17 mouse cellular contexts compared by ENCODE assay signal in the genomic region with DNA sequence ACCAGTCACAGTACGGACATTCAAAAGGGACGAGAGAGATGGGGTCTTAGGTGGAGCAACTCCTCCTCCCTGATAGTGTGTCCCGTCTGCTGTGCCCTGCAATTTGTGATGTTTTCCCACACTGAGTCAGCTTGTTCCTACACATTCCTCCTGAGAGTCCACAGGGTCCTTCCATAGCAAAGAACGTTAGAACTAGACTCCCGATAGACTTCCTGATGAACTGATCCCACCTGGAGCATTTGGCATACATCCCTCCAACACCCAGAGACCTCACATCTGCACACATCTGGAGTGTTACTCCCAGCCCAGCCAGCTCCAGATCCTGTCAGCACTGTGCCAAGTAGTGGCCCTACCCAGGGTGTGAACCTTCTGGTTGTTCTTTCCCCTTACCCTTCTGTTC.
"Had no signal": no experiment of that assay in that cellular context is flagged by ENCODE, and none has a peak within 500 bp of the region (broad histone marks: within the 10 kb centered on the region; RNA-seq: fewer than 3 reads in every experiment).

No protein-coding gene starts in this region.

- ATAC-seq: liver, postnatal 0 days; lung, postnatal 0 days; midbrain, embryonic 15.5 days had no signal

- H3K4me1 ChIP-seq: megakaryocyte, embryonic 14.5 days; stomach, embryonic 15.5 days had no signal

- H3K27me3 ChIP-seq: lung, embryonic 15.5 days; megakaryocyte, embryonic 14.5 days; midbrain, embryonic 12.5 days; midbrain, embryonic 15.5 days; neural tube, embryonic 12.5 days; stomach, embryonic 15.5 days had no signal

- H3K9ac ChIP-seq: liver, postnatal 0 days; lung, embryonic 15.5 days; midbrain, embryonic 12.5 days; midbrain, embryonic 15.5 days; neural tube, embryonic 12.5 days; stomach, embryonic 15.5 days had no signal

- DNase-seq: liver, postnatal 0 days; lung, adult 2 months; lung, postnatal 14 days; lung, postnatal 36 days; right cerebral cortex, postnatal 14 days; thymus, adult 2 months; thymus, postnatal 25 days; thymus, postnatal 4 days had no signal

- H3K4me3 ChIP-seq: lung, embryonic 15.5 days; megakaryocyte, embryonic 14.5 days; midbrain, embryonic 12.5 days; midbrain, embryonic 15.5 days; neural tube, embryonic 12.5 days; stomach, embryonic 15.5 days had no signal

- H3K36me3 ChIP-seq: lung, embryonic 15.5 days; midbrain, embryonic 12.5 days; midbrain, embryonic 15.5 days; neural tube, embryonic 12.5 days; stomach, embryonic 15.5 days had no signal

- H3K27ac ChIP-seq: lung, embryonic 15.5 days; macrophage; midbrain, embryonic 12.5 days; midbrain, embryonic 15.5 days; neural tube, embryonic 12.5 days; stomach, embryonic 15.5 days; stomach, postnatal 0 days had no signal

- H3K9me3 ChIP-seq: lung, embryonic 15.5 days; megakaryocyte, embryonic 14.5 days; midbrain, embryonic 12.5 days; midbrain, embryonic 15.5 days; neural tube, embryonic 12.5 days; stomach, embryonic 15.5 days had no signal

- H3K4me2 ChIP-seq: lung, embryonic 15.5 days; midbrain, embryonic 12.5 days; midbrain, embryonic 15.5 days; neural tube, embryonic 12.5 days; stomach, embryonic 15.5 days had no signal
